In genomic region chr12:83342875-83343185, GRCm38 (mm10) we compare ENCODE assay signal across 10 mouse cellular contexts.
A peak's percentile ranks its signal among the peaks of the same experiment; 100 is the strongest.
DNase-seq lines count a peak whose midpoint lies in the region; ATAC-seq lines count a peak whose summit lies in the region.
"Had no signal": no experiment of that assay in that cellular context is flagged by ENCODE, and none has a peak within 500 bp of the region (broad histone marks: within the 10 kb centered on the region; RNA-seq: fewer than 3 reads in every experiment).

No protein-coding gene starts in this region.

- no peaks in the 10 kb centered on the region for H3K9me3 ChIP-seq in midbrain, embryonic 14.5 days (ENCODE audit: control insufficient read depth, low read length)
- H3K9me3 ChIP-seq in midbrain, embryonic 13.5 days: no peaks in the 10 kb centered on the region
- H3K9me3 ChIP-seq: embryonic facial prominence, embryonic 12.5 days; neural tube, embryonic 12.5 days had no signal

- no peak for DNase-seq in midbrain, embryonic 14.5 days
- DNase-seq in frontal cortex, adult 2 months (ENCODE audit: extremely low spot score in 1 of 2, low spot score in 1 of 2): peak; percentile 21 to 63
- DNase-seq in kidney, adult 8-10 months: peak; percentile 53 to 57
- DNase-seq in left cerebral cortex, postnatal 25 days (ENCODE audit: low spot score in 2 of 2): peak; percentile 34 to 68
- no peak for DNase-seq in yolk sac, embryonic 10.5 days (ENCODE audit: low spot score)

- peaks cover 21% of the 10 kb centered on the region for H3K4me1 ChIP-seq in midbrain, embryonic 14.5 days (ENCODE audit: control insufficient read depth, insufficient read depth, low read length)
- H3K4me1 ChIP-seq in midbrain, embryonic 13.5 days (replicated peaks): peaks cover 32% of the 10 kb centered on the region
- H3K4me1 ChIP-seq: embryonic facial prominence, embryonic 12.5 days had no signal

- peak overlapping the region; percentile 32; the same call in 1 of the 2 replicates for H3K27ac ChIP-seq in midbrain, embryonic 14.5 days (replicated peaks; ENCODE audit: low read depth, low read length)
- no peak overlapping the region for H3K27ac ChIP-seq in midbrain, embryonic 13.5 days
- H3K27ac ChIP-seq: embryonic facial prominence, embryonic 12.5 days; neural tube, embryonic 12.5 days had no signal

- H3K27me3 ChIP-seq in midbrain, embryonic 14.5 days (ENCODE audit: control insufficient read depth, insufficient read depth, low read length): no peaks in the 10 kb centered on the region
- H3K27me3 ChIP-seq in midbrain, embryonic 13.5 days: no peaks in the 10 kb centered on the region
- H3K27me3 ChIP-seq: embryonic facial prominence, embryonic 12.5 days; neural tube, embryonic 12.5 days had no signal

- no peak overlapping the region for H3K4me3 ChIP-seq in midbrain, embryonic 14.5 days (replicated peaks; ENCODE audit: low read depth, low read length)
- H3K4me3 ChIP-seq in midbrain, embryonic 13.5 days (replicated peaks): no peak overlapping the region
- H3K4me3 ChIP-seq: embryonic facial prominence, embryonic 12.5 days; neural tube, embryonic 12.5 days had no signal

- H3K9ac ChIP-seq in midbrain, embryonic 14.5 days (replicated peaks; ENCODE audit: low read length): no peak overlapping the region
- H3K9ac ChIP-seq in midbrain, embryonic 13.5 days (replicated peaks): no peak overlapping the region
- H3K9ac ChIP-seq: embryonic facial prominence, embryonic 12.5 days; neural tube, embryonic 12.5 days had no signal

- ATAC-seq in midbrain, embryonic 14.5 days (ENCODE audit: low FRiP score, low TSS enrichment): no peak
- no peak for ATAC-seq in midbrain, embryonic 13.5 days
- no peak for ATAC-seq in inflammation-experienced regulatory T-cells, adult 6 months
- ATAC-seq in erythroblast, adult 5-6 weeks (replicated peaks; ENCODE audit: low FRiP score, poor library complexity, severe bottlenecking): no peak

- H3K4me2 ChIP-seq in midbrain, embryonic 14.5 days (ENCODE audit: low read length): no peak overlapping the region
- no peak overlapping the region for H3K4me2 ChIP-seq in midbrain, embryonic 13.5 days (replicated peaks)
- H3K4me2 ChIP-seq: embryonic facial prominence, embryonic 12.5 days; neural tube, embryonic 12.5 days had no signal

- H3K36me3 ChIP-seq in midbrain, embryonic 14.5 days (ENCODE audit: control insufficient read depth, insufficient read depth, low read length): no peaks in the 10 kb centered on the region
- no peaks in the 10 kb centered on the region for H3K36me3 ChIP-seq in midbrain, embryonic 13.5 days
- H3K36me3 ChIP-seq: embryonic facial prominence, embryonic 12.5 days; neural tube, embryonic 12.5 days had no signal

- WGBS in midbrain, embryonic 14.5 days: 60% methylated on average over 4 of the region's 4 CpGs
- 69% methylated on average over 4 of the region's 4 CpGs for WGBS in midbrain, embryonic 13.5 days

- intact Hi-C loops in left cerebral cortex, postnatal 25 days (cut with DNase I): loop anchor here (5.0 kb wide), 1 partner anchor 144 kb away; the partner anchor contains the start of gene Dpf3

Comparison
In these comparisons a context has a peak if more than half of its experiments do, and no peak if none do; other contexts are left out.
1. DNase-seq: peak in frontal cortex, adult 2 months (2 of 2), kidney, adult 8-10 months (2 of 2) and left cerebral cortex, postnatal 25 days (2 of 2); none in midbrain, embryonic 14.5 days (single experiment) and yolk sac, embryonic 10.5 days (single experiment).